Mouse (Mus musculus): Measurements from ENCODE around the gene Krtap5-1.
"Not testable (repeated sequence)": the region's sequence is repeated elsewhere in the genome, so short reads cannot be mapped to it uniquely, and the experiment has no call there.

Gene Krtap5-1

GRCm38 (mm10) chr7:142303249-142303648 lies 6.3 kb upstream of the Krtap5-1 start, which contains the start of gene Krtap5-4:
Gene Krtap5-4, plus strand, starts transcription at chr7:142303549.
- no peak for DNase-seq (ENCODE audit: extremely low read depth, insufficient read length, low spot score)

DNA sequence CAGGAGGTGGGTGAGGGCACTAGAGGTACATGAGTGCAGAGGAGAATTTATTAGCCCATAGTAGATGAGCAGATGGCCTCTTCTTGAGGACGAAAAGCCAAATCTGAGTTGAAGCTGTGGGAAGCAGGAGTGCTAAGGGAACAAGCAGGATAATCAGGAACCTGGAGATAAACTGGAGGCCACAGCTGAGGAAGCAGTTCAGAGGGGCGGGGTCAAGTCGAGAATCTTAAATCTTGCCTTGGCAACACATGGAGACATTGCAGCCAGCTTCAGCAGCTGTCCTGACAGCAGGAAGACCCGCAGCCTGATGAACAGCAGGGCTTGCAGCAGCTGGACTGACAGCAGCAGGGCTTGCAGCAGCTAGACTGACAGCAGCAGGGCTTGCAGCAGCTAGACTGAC lies 810 bp downstream of the Krtap5-1 start:
- DNase-seq (ENCODE audit: extremely low read depth, insufficient read length, low spot score): not testable (repeated sequence)

DNA sequence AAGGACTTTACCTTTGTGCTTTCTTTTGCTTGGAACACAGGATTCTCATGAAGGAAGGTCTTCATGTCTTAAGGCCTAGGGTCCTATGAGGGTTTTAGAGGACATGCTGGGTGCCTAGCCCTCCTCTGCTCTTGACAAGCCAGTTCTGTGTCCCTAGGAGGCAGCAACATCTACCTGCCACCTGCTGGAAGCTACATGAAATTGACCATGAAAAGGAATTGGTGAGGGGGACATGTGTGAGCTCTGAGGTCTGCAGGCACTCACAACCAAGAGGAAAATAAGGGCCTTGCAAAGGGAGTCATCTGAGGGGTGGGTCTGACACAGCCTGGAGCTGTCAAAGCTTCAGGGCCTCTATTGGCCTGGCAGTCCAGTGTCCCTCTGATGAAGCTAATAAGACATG lies 1.5 kb downstream of the Krtap5-1 start:
- DNase-seq (ENCODE audit: extremely low read depth, insufficient read length, low spot score): no peak

DNA sequence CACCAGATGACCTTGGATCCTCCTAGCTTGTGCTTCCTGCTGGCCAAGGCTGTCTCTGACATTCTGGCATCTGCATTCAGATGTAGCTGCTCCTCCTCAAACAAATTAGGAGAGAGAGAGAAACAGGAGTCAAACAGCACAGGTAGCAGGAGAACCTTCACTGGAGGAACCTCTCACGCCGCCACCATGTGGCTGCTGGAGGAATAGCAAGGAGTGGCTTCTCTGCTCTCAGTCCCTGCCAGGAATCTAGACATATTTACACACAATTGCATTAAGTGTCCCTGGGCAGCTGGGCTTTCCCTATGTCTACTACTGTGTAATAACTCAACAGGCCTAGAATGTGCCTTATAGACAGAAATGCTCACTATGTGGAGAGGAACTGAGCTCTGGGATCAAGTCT lies 3.1 kb downstream of the Krtap5-1 start:
- DNase-seq (ENCODE audit: extremely low read depth, insufficient read length, low spot score): not testable (repeated sequence)

- DNase-seq (ENCODE audit: extremely low read depth, insufficient read length, low spot score): not testable (repeated sequence)
Observed at GRCm38 (mm10) chr7:142285910-142286612, 10.9 kb downstream of the Krtap5-1 start.

- no peak for DNase-seq (ENCODE audit: extremely low read depth, insufficient read length, low spot score)
Observed at GRCm38 (mm10) chr7:142285130-142285835, 11.6 kb downstream of the Krtap5-1 start.

GRCm38 (mm10) chr7:142284615-142285080 lies 12.3 kb downstream of the Krtap5-1 start:
- peak; percentile 41 for DNase-seq (ENCODE audit: extremely low read depth, insufficient read length, low spot score)

GRCm38 (mm10) chr7:142284023-142284591 lies 12.8 kb downstream of the Krtap5-1 start:
- DNase-seq (ENCODE audit: extremely low read depth, insufficient read length, low spot score): peak; percentile 41

GRCm38 (mm10) chr7:142282847-142283246 lies 14.1 kb downstream of the Krtap5-1 start:
- DNase-seq (ENCODE audit: extremely low read depth, insufficient read length, low spot score): not testable (repeated sequence)

DNA sequence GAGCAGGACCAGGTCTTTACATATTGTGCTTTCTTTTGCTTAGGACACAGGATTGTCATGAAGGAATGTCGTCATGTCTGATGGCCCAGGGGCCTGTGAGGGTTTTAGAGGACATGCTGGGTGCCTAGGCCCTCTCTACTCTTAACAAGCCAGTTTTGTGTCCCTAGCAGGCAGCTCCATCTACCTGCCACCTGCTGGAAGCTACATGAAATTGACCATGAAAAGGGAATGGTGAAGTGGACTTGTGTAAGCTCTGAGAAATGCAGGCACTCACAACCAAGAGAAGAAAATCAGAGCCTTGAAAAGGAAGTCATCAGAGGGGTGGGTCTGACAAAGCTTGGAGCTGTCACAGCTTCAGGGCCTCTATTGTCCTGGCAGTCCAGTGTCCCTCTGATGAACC lies 17.6 kb downstream of the Krtap5-1 start:
- not testable (repeated sequence) for DNase-seq (ENCODE audit: extremely low read depth, insufficient read length, low spot score)

GRCm38 (mm10) chr7:142278183-142278582 lies 18.7 kb downstream of the Krtap5-1 start:
- DNase-seq (ENCODE audit: extremely low read depth, insufficient read length, low spot score): not testable (repeated sequence)

DNA sequence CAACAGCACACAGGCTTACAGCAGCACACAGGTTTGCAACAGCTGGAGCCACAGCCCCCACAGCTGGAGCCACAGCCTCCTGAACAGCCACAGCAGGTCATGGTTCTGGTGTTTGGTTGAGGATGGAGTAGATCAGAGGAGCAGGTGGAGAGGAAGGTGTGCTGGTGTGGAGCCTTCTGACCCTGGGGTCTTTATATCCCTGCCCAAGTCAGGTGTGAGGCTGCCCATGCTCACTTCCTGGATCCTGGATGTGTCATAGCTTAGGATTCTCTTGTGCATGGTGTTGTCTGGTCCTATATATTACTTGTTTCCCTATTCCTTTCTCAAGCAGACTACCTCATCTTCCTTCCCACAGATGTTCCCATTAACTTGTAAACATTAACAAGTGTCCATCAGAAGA lies 22.7 kb downstream of the Krtap5-1 start, which contains the start of gene Gm4559:
Gene Gm4559 (minus strand): TSS at position 101 of the 400 bp plus-strand sequence.
- DNase-seq (ENCODE audit: extremely low read depth, insufficient read length, low spot score): not testable (repeated sequence)

- not testable (repeated sequence) for DNase-seq (ENCODE audit: extremely low read depth, insufficient read length, low spot score)
Observed at GRCm38 (mm10) chr7:142258254-142258653, 38.7 kb downstream of the Krtap5-1 start, which contains the start of gene Gm2431. Gene Gm2431, minus strand, starts transcription at chr7:142258354.

GRCm38 (mm10) chr7:142255517-142255916 lies 41.4 kb downstream of the Krtap5-1 start:
- DNase-seq (ENCODE audit: extremely low read depth, insufficient read length, low spot score): no peak

GRCm38 (mm10) chr7:142249824-142250223 lies 47.1 kb downstream of the Krtap5-1 start:
- no peak for DNase-seq (ENCODE audit: extremely low read depth, insufficient read length, low spot score)
